Mouse (Mus musculus): Measurements from ENCODE around the gene Ffar4.

DNA sequence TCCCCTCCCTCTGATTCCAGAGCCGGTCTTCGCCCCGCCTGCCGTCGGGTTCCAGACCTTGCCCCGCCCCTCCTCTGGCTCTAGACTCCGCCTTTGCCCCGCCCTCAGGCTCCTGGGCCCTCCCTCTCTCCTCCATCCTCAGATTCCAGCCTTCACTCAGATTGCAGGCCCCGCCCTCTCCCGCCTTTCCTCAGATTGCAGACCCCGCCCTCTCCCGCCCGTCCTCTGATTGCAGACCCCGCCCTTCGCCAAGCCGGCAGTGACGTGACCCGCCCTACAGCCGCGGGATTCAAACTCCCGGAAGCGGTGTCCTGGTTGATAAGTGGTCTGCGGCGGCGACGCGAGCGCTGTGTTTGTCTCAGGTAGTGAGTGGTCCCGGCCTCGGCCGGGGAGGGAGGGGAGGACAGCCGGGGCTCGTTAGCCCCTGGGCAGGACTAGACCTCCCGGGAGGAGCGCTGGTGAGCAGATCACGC lies 42.1 kb upstream of the Ffar4 start, which contains the start of gene Cep55:
- TF ChIP-seq CTCF (IDR thresholded peaks at IDR 0.05; ENCODE audit: borderline replicate concordance, control insufficient read depth, extremely low read depth, insufficient read depth, low read length, poor library complexity) (no peak), POLR2A (IDR thresholded peaks at IDR 0.05; ENCODE audit: control insufficient read depth, extremely low read depth, insufficient read depth, low read length, poor library complexity) (no peak)

Measured in thymus, adult 2 months (tissue).